Mouse (Mus musculus): ENCODE data around the gene Tcf3.

Tcf3 gene

GRCm38 (mm10) chr10:80433513-80434232 lies at the start of gene Tcf3:
Tcf3 (minus strand) TSS chr10:80433647.
- peak; percentile 93 for DNase-seq

- no peak for DNase-seq
These were observed 47.6 kb upstream of the Tcf3 start for GRCm38 (mm10) chr10:80481002-80481401.

- DNase-seq: no peak
These were observed 45.1 kb upstream of the Tcf3 start for GRCm38 (mm10) chr10:80478531-80478930.

- peak; percentile 91 for DNase-seq
These were observed 42.0 kb upstream of the Tcf3 start for GRCm38 (mm10) chr10:80475290-80475959.

GRCm38 (mm10) chr10:80465066-80465465 lies 31.6 kb upstream of the Tcf3 start:
- DNase-seq: no peak

- no peak for DNase-seq
These were observed 31.1 kb upstream of the Tcf3 start for GRCm38 (mm10) chr10:80464381-80465035.

- no peak for DNase-seq
These were observed 27.9 kb upstream of the Tcf3 start for GRCm38 (mm10) chr10:80461346-80461745.

- DNase-seq: no peak
These were observed 26.9 kb upstream of the Tcf3 start for GRCm38 (mm10) chr10:80460324-80460723.

GRCm38 (mm10) chr10:80459671-80460070 lies 26.2 kb upstream of the Tcf3 start:
- no peak for DNase-seq

GRCm38 (mm10) chr10:80459236-80459635 lies 25.8 kb upstream of the Tcf3 start:
- no peak for DNase-seq

- DNase-seq: no peak
These were observed 22.2 kb upstream of the Tcf3 start for GRCm38 (mm10) chr10:80455697-80456096.

- DNase-seq: no peak
These were observed 21.3 kb upstream of the Tcf3 start for GRCm38 (mm10) chr10:80454781-80455180.

GRCm38 (mm10) chr10:80453601-80454000 lies 20.2 kb upstream of the Tcf3 start:
- no peak for DNase-seq

- no peak for DNase-seq
These were observed 17.2 kb upstream of the Tcf3 start for GRCm38 (mm10) chr10:80450599-80450998.

GRCm38 (mm10) chr10:80445898-80446601 lies 12.6 kb upstream of the Tcf3 start:
- peak; percentile 83 for DNase-seq

- DNase-seq: no peak
These were observed 11.6 kb upstream of the Tcf3 start for GRCm38 (mm10) chr10:80445052-80445451.

GRCm38 (mm10) chr10:80444339-80445045 lies 11.0 kb upstream of the Tcf3 start:
- no peak for DNase-seq

- no peak for DNase-seq
These were observed 10.3 kb upstream of the Tcf3 start for GRCm38 (mm10) chr10:80443575-80444278.

- DNase-seq: no peak
These were observed 9.5 kb upstream of the Tcf3 start for GRCm38 (mm10) chr10:80442989-80443388.

- DNase-seq: no peak
These were observed 8.2 kb upstream of the Tcf3 start for GRCm38 (mm10) chr10:80441598-80441997.

- no peak for DNase-seq
These were observed 6.6 kb upstream of the Tcf3 start for GRCm38 (mm10) chr10:80440031-80440430.

- no peak for DNase-seq
These were observed 4.5 kb upstream of the Tcf3 start for GRCm38 (mm10) chr10:80437973-80438372.

Measured in right cerebral cortex, postnatal 14 days (tissue).